Mouse (Mus musculus) CH12.LX (cell line): ENCODE measurements at regions not wholly inside any gene's neighbourhood (a gene's known extent, or its start where the extent isn't known, plus 50 kb on each side); places are given as distances from the start of the nearest gene placed in this dataset.

Source experiments
- DNase-seq: peaks from one replicate; pipeline ENCODE4 v3.0.0-alpha.2; 2013; ENCODE audit errors: extremely low read depth
- H3K27ac ChIP-seq: 2 replicates; pipeline ENCODE4 v1.5.1; 2012; ENCODE audit warnings: low read depth, mild to moderate bottlenecking, control low read depth, moderate library complexity; ENCODE audit not compliant: insufficient read depth
- H3K27me3 ChIP-seq: replicated peaks from 2 replicates; pipeline ENCODE3; 2012; ENCODE audit warnings: inconsistent platforms
- H3K36me3 ChIP-seq, 2 experiments: replicated peaks in 1 of 2; 2 replicates each; pipeline versions ENCODE3 to v1.6.1; 2012; ENCODE audit warnings: inconsistent platforms in 1 of 2, low read length in 1 of 2, mild to moderate bottlenecking in 1 of 2, mixed read lengths in 1 of 2, moderate library complexity in 1 of 2; ENCODE audit not compliant: control insufficient read depth in 1 of 2, insufficient read depth in 1 of 2
- H3K4me1 ChIP-seq, 2 experiments: 2 replicates each; pipeline ENCODE4 v1.6.1; 2012; ENCODE audit warnings: inconsistent platforms in 1 of 2, moderate library complexity in 1 of 2; ENCODE audit not compliant: insufficient read depth in 2 of 2, control insufficient read depth in 1 of 2
- H3K4me2 ChIP-seq: 2 replicates; pipeline ENCODE4 v1.6.1; 2012; ENCODE audit warnings: low read depth, mild to moderate bottlenecking, control low read depth; ENCODE audit not compliant: poor library complexity, insufficient read depth, severe bottlenecking
- H3K4me3 ChIP-seq, 3 experiments: fragments of 150-350 bp in 1 of 3; sonication (generic) in 1 of 3; replicated peaks in 1 of 3; 2 replicates each; pipeline versions ENCODE3 to v1.5.1; 2011 to 2012; ENCODE audit warnings: low read depth in 2 of 3, low read length in 2 of 3, mild to moderate bottlenecking in 2 of 3, moderate library complexity in 2 of 3, control low read depth in 1 of 3, improper control_type of control experiment in 1 of 3, inconsistent platforms in 1 of 3, mixed read lengths in 1 of 3; ENCODE audit not compliant: poor library complexity in 1 of 3
- H3K79me2 ChIP-seq: replicated peaks from 2 replicates; pipeline ENCODE4 v1.6.1; 2012; ENCODE audit warnings: mild to moderate bottlenecking, moderate library complexity; ENCODE audit not compliant: control insufficient read depth, poor library complexity, insufficient read depth, severe bottlenecking; ENCODE audit errors: extremely low read depth
- H3K9ac ChIP-seq: 2 replicates; pipeline ENCODE4 v1.6.1; 2012; ENCODE audit warnings: low read depth, mild to moderate bottlenecking, control low read depth, moderate library complexity; ENCODE audit not compliant: insufficient read depth
- H3K9me3 ChIP-seq: replicated peaks from 2 replicates; pipeline ENCODE3; 2012; ENCODE audit warnings: low read length, inconsistent platforms, mixed read lengths
- BHLHE40 ChIP-seq: IDR thresholded peaks from 2 replicates; pipeline ENCODE4 v1.6.1; 2011; ENCODE audit warnings: mild to moderate bottlenecking, low read depth, low read length, improper control_type of control experiment
- CHD1 ChIP-seq: IDR thresholded peaks from 2 replicates; pipeline ENCODE4 v1.6.1; 2012; ENCODE audit warnings: low read depth, low read length, improper control_type of control experiment, inconsistent platforms
- CHD2 ChIP-seq: IDR thresholded peaks from 2 replicates; pipeline ENCODE4 v1.6.1; 2011; ENCODE audit warnings: low read length, improper control_type of control experiment
- E2F4 ChIP-seq: IDR thresholded peaks from 2 replicates; pipeline ENCODE4 v1.6.1; 2011; ENCODE audit warnings: low read depth, low read length, improper control_type of control experiment; ENCODE audit not compliant: insufficient replicate concordance
- ETS1 ChIP-seq: conservative IDR thresholded peaks from 2 replicates; pipeline ENCODE4 v1.6.1; 2012; ENCODE audit warnings: low read depth, mild to moderate bottlenecking, inconsistent platforms, low read length, improper control_type of control experiment, moderate library complexity
- HCFC1 ChIP-seq: IDR thresholded peaks from 2 replicates; pipeline ENCODE4 v1.6.1; 2012; ENCODE audit warnings: low read depth, mild to moderate bottlenecking, inconsistent platforms, low read length, improper control_type of control experiment
- IRF4 ChIP-seq: IDR thresholded peaks from 2 replicates; pipeline ENCODE4 v1.6.1; 2014; ENCODE audit warnings: low read depth, mild to moderate bottlenecking, inconsistent platforms, low read length, improper control_type of control experiment
- JUN ChIP-seq: IDR thresholded peaks from 2 replicates; pipeline ENCODE4 v1.6.1; 2011; ENCODE audit warnings: low read depth, mild to moderate bottlenecking, low read length, improper control_type of control experiment, moderate library complexity; ENCODE audit not compliant: insufficient read depth
- JUND ChIP-seq: conservative IDR thresholded peaks from 2 replicates; pipeline ENCODE4 v1.6.1; 2011; ENCODE audit warnings: low read depth, low read length, improper control_type of control experiment
- MAFK ChIP-seq: IDR thresholded peaks from 2 replicates; pipeline ENCODE4 v1.6.1; 2011; ENCODE audit warnings: low read length, improper control_type of control experiment; ENCODE audit not compliant: insufficient replicate concordance
- MAX ChIP-seq: IDR thresholded peaks from 2 replicates; pipeline ENCODE4 v1.6.1; 2011; ENCODE audit warnings: low read length, improper control_type of control experiment
- MAZ ChIP-seq: IDR thresholded peaks from 2 replicates; pipeline ENCODE4 v1.6.1; 2012; ENCODE audit warnings: low read depth, mild to moderate bottlenecking, inconsistent platforms, low read length, improper control_type of control experiment, moderate library complexity
- MEF2A ChIP-seq: IDR thresholded peaks from 2 replicates; pipeline ENCODE4 v1.6.1; 2014; ENCODE audit warnings: low read depth, mild to moderate bottlenecking, inconsistent platforms, low read length, improper control_type of control experiment, borderline replicate concordance
- MYC ChIP-seq: IDR thresholded peaks from 2 replicates; pipeline ENCODE4 v1.6.1; 2011; ENCODE audit warnings: low read depth, mild to moderate bottlenecking, improper control_type of control experiment, low read length
- NELFE ChIP-seq: IDR thresholded peaks from 2 replicates; pipeline ENCODE4 v1.6.1; 2011; ENCODE audit warnings: low read depth, low read length, improper control_type of control experiment
- NRF1 ChIP-seq: IDR thresholded peaks from 2 replicates; pipeline ENCODE4 v1.6.1; 2014; ENCODE audit warnings: low read depth, mild to moderate bottlenecking, inconsistent platforms, low read length, improper control_type of control experiment, moderate library complexity
- RAD21 ChIP-seq: IDR thresholded peaks from 2 replicates; pipeline ENCODE4 v1.6.1; 2011; ENCODE audit warnings: low read depth, mild to moderate bottlenecking, low read length, improper control_type of control experiment, moderate library complexity
- RCOR1 ChIP-seq: conservative IDR thresholded peaks from 2 replicates; pipeline ENCODE4 v1.6.1; 2012; ENCODE audit warnings: low read depth, mild to moderate bottlenecking, inconsistent platforms, low read length, improper control_type of control experiment
- SIN3A ChIP-seq: IDR thresholded peaks from 2 replicates; pipeline ENCODE4 v1.6.1; 2012; ENCODE audit warnings: low read length, improper control_type of control experiment, inconsistent platforms
- SMC3 ChIP-seq: IDR thresholded peaks from 2 replicates; pipeline ENCODE4 v1.6.1; 2011; ENCODE audit warnings: low read depth, low read length, improper control_type of control experiment
- UBTF ChIP-seq: IDR thresholded peaks from 2 replicates; pipeline ENCODE4 v1.6.1; 2012; ENCODE audit warnings: low read depth, mild to moderate bottlenecking, inconsistent platforms, low read length, improper control_type of control experiment, moderate library complexity
- USF1 ChIP-seq: IDR thresholded peaks from 2 replicates; pipeline ENCODE4 v1.6.1; 2014; ENCODE audit warnings: low read depth, mild to moderate bottlenecking, inconsistent platforms, low read length, improper control_type of control experiment
- ZMIZ1 ChIP-seq: IDR thresholded peaks from 2 replicates; pipeline ENCODE4 v1.6.1; 2012; ENCODE audit warnings: low read depth, mild to moderate bottlenecking, inconsistent platforms, low read length, improper control_type of control experiment
- ZNF384 ChIP-seq: IDR thresholded peaks from 2 replicates; pipeline ENCODE4 v1.6.1; 2012; ENCODE audit warnings: low read depth, low read length, improper control_type of control experiment, inconsistent platforms
- dilution Hi-C: fragments of 300-500 bp; cut with MboI; formaldehyde crosslinking; loops from 2 replicates; pipeline ENCODE4 v1.14.3; 2020; ENCODE audit warnings: low sequenced_read_pairs; ENCODE audit not compliant: extremely low pct_unique_long_range_greater_than_20kb, extremely low pct_ligation_motif_present
- in situ Hi-C: fragments of 300-500 bp; cut with MboI; formaldehyde crosslinking; loops from 3 replicates; pipeline ENCODE4 v1.14.3; 2019; ENCODE audit warnings: low sequenced_read_pairs, low pct_ligation_motif_present, low pct_unique_long_range_greater_than_20kb, mixed read lengths

- H3K4me1 ChIP-seq, result no peaks in the 10 kb centered on the region
- H3K4me3 ChIP-seq, result no peak overlapping the region
- H3K9me3 ChIP-seq, result no peaks in the 10 kb centered on the region
- in situ Hi-C loops (no loop called here), dilution Hi-C loops (no loop called here)
- H3K27me3 ChIP-seq, result no peaks in the 10 kb centered on the region
- no peaks in the 10 kb centered on the region for H3K36me3 ChIP-seq
- H3K9ac ChIP-seq, result no peak overlapping the region
- no peaks in the 10 kb centered on the region for H3K79me2 ChIP-seq
- H3K27ac ChIP-seq, result no peak overlapping the region
- no peak overlapping the region for H3K4me2 ChIP-seq
- TF ChIP-seq NRF1 (no peak), SIN3A (no peak), MAZ (no peak), JUND (no peak), JUN (no peak), UBTF (no peak), RCOR1 (no peak), ETS1 (no peak), USF1 (no peak), ZMIZ1 (no peak), CHD1 (no peak), NELFE (no peak), ZNF384 (no peak), IRF4 (no peak), MEF2A (no peak), MAFK (no peak)
- no peak for DNase-seq
Observed at GRCm38 (mm10) chr19:35150780-35151725, 228.9 kb downstream of the Kif20b start.

DNA sequence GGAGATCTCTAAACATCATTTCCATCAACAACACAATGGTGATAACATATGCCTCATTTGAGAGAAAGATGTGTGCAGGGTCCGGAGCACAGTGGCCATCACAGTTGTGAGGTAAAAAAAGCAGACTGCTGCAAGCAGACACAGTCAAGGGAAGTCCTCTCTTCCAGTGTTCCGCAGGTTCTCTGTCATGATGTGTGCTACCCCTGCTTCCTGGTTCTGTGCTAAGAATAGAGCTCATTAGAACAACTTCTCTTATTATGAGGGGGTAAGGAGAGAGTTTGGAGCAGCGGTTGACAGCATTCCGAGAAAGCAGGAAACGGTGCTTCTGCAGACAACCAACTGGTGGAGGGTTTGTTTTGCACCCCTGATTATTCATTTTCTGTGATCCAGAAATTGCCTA lies 229.7 kb downstream of the Kif20b start:
- Histone ChIP-seq H3K4me2 (no peak overlapping the region), H3K27me3 (no peaks in the 10 kb centered on the region), H3K9ac (no peak overlapping the region), H3K79me2 (no peaks in the 10 kb centered on the region), H3K27ac (no peak overlapping the region), H3K36me3 (no peaks in the 10 kb centered on the region), H3K4me3 (no peak overlapping the region), H3K9me3 (no peaks in the 10 kb centered on the region), H3K4me1 (no peaks in the 10 kb centered on the region)
- in situ Hi-C loops (no loop called here), dilution Hi-C loops (no loop called here)
- no peak for TF ChIP-seq UBTF
- no peak for TF ChIP-seq BHLHE40
- TF ChIP-seq NELFE, result no peak
- TF ChIP-seq CHD2, result no peak
- TF ChIP-seq SIN3A, result no peak
- TF ChIP-seq SMC3, result no peak
- no peak for TF ChIP-seq RAD21
- no peak for TF ChIP-seq MYC
- no peak for TF ChIP-seq HCFC1
- no peak for TF ChIP-seq JUN
- no peak for TF ChIP-seq E2F4
- no peak for TF ChIP-seq ETS1
- no peak for TF ChIP-seq MAX
- no peak for DNase-seq
